Mouse (Mus musculus) ES-E14 (cell line): ENCODE results near the gene 2410015M20Rik.

ENCODE experiments used
- HCFC1 ChIP-seq: IDR thresholded peaks from 2 replicates; pipeline ENCODE4 v1.6.1; 2012; ENCODE audit warnings: low read length, inconsistent platforms, borderline replicate concordance; ENCODE audit not compliant: insufficient read depth
- ZC3H11A ChIP-seq: IDR thresholded peaks from 2 replicates; pipeline ENCODE4 v1.6.1; 2012; ENCODE audit warnings: low read depth, mild to moderate bottlenecking, inconsistent platforms, low read length, borderline replicate concordance

DNA sequence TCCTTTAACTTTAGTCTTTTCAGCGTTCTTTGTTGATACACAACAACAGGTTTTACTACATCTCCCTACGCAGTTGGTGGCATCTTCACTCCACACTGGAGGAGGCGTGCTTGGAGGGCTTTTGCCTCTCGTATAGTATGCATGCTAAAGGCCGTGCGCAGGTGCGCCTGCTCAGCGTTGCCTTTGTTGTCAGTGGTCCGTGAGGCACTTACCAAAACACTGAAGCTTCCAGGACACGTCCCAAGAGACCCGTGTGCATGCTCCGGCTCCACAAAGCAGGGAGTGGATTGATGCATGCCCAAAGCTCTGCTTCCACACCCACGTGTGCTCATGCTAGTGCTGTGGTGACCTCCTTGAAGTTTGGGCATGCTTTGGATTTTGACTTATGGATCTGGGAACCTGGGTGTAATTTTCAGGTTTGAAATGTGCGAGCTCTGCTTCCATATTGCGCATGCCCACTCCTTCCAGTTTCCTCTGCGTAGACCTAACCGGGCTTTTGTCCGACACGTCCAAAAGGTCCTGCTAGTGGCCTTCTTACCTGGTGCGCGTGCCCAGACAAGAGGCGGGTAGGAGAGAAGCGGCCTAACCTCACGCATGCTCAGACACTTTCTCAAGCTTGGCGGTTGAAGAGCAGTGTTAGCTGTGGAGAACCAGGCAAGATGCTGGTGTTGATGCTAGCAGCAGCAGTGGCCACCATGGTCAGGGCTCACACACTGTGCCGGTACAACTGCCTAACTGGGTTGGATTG, 18.1 kb upstream of the 2410015M20Rik start, which contains the start of gene Catsperd:
- TF ChIP-seq HCFC1: no peak
- no peak for TF ChIP-seq ZC3H11A
